Mouse (Mus musculus) midbrain, embryonic 12.5 days (tissue): ENCODE measurements at regions not wholly inside any gene's neighbourhood (a gene's known extent, or its start where the extent isn't known, plus 50 kb on each side); places are given as distances from the start of the nearest gene placed in this dataset.

Experiments
- ATAC-seq: fragments of 200-750 bp; cut with Nextera tagmentation; 2 replicates; pipeline ENCODE4 v1.8.0; 2017; ENCODE audit warnings: low read depth, moderate TSS enrichment, moderate library complexity; ENCODE audit not compliant: low FRiP score
- H3K27ac ChIP-seq: fragments of 300-500 bp; sonication (generic); replicated peaks from 2 replicates; pipeline ENCODE4 v1.5.1; 2016; ENCODE audit warnings: mild to moderate bottlenecking
- H3K27me3 ChIP-seq: fragments of 300-500 bp; sonication (generic); 2 replicates; pipeline ENCODE4 v1.6.1; 2016; ENCODE audit warnings: mild to moderate bottlenecking
- H3K36me3 ChIP-seq: fragments of 300-500 bp; sonication (generic); 2 replicates; pipeline ENCODE4 v1.6.1; 2016
- H3K4me1 ChIP-seq: fragments of 300-500 bp; sonication (generic); 2 replicates; pipeline ENCODE4 v1.6.1; 2016
- H3K4me2 ChIP-seq: fragments of 300-500 bp; sonication (generic); replicated peaks from 2 replicates; pipeline ENCODE4 v1.6.1; 2016; ENCODE audit warnings: mild to moderate bottlenecking, moderate library complexity
- H3K4me3 ChIP-seq: fragments of 300-500 bp; sonication (generic); 2 replicates; pipeline ENCODE4 v1.5.1; 2016; ENCODE audit warnings: mild to moderate bottlenecking
- H3K9ac ChIP-seq: fragments of 300-500 bp; sonication (generic); replicated peaks from 2 replicates; pipeline ENCODE4 v1.6.1; 2016; ENCODE audit warnings: mild to moderate bottlenecking, moderate library complexity
- H3K9me3 ChIP-seq: fragments of 300-500 bp; sonication (generic); 2 replicates; pipeline ENCODE4 v1.6.1; 2016; ENCODE audit warnings: mild to moderate bottlenecking
- WGBS: fragments of 180-500 bp; shearing (Covaris S2); methylation state at CpG from one replicate; pipeline ENCODE4 v1.1.7; 2016; 5-methylcytosine and 5-hydroxymethylcytosine counted together

DNA sequence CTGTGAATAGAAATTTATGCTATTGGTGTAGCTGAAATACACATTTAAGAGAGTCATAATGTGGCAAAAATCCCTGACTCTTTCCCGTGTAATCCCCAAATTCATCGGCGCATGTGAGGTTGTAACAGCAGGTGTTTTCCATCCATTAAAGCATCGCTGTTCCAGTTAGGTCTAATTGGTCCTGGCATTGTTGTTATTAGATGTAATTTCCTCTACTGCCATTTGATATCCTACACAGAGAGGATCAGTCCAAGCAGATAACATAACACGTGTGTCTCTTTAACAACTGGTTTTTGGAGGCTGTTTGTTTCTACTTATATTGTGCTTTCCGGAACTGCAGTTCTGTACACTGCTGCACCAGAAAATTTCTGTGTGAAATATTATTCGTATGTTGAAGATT lies 101.8 kb downstream of the Vgll3 start:
- Histone ChIP-seq H3K27me3 (no peaks in the 10 kb centered on the region), H3K27ac (no peak overlapping the region), H3K9me3 (no peaks in the 10 kb centered on the region), H3K4me1 (no peaks in the 10 kb centered on the region), H3K36me3 (no peaks in the 10 kb centered on the region), H3K9ac (no peak overlapping the region), H3K4me2 (no peak overlapping the region), H3K4me3 (no peak overlapping the region)
- 83% methylated on average over 7 of the region's 7 CpGs for WGBS
- ATAC-seq, result no peak

DNA sequence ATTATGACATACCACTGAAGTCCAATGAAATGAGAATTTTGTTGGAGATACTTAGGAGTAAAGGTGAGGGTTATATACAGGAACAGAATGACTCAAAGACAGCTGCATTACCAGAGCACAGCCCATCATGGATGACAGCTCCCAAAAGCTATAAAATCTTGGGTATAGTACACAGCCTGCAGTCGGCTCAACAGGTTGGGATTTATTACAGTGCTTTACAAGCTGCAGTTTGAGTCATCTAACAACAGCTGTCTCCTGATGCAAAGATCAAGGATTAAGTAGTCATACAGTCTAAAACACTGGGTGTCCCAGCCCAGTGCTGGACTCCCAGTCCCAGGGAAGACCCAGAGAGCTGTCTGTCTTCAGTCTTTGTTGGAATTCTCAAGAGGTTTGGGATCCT lies 110.9 kb downstream of the Vgll3 start:
- no peak for ATAC-seq

DNA sequence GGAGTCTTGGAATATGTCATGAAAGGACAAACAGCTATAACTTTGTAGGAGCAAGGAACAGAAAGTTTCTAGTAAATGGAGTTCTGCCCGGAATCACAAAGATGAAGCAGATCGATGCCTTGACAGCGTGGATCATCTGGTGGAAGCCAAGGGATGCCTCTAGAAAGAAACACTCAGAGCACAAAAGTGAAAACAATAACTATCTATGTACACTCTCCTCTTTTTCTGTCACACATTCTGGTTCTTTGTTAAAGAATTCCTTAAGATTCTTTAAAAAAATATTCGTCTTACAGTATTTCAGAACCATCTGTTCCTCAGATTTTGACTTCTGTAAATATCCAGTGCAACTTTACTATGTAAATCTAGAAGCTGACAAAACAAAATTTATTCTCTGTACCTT lies 148.8 kb downstream of the Vgll3 start:
- no peak for ATAC-seq
- WGBS, result 85% methylated on average over 4 of the region's 4 CpGs
- H3K9me3 ChIP-seq, result no peaks in the 10 kb centered on the region
- no peaks in the 10 kb centered on the region for H3K27me3 ChIP-seq
- no peak overlapping the region for H3K9ac ChIP-seq
- H3K27ac ChIP-seq, result no peak overlapping the region
- H3K4me3 ChIP-seq, result no peak overlapping the region
- no peaks in the 10 kb centered on the region for H3K36me3 ChIP-seq
- peaks cover 5% of the 10 kb centered on the region for H3K4me1 ChIP-seq
- H3K4me2 ChIP-seq, result no peak overlapping the region

More for the DNA sequence above, 110.9 kb downstream of the Vgll3 start:
- Histone ChIP-seq H3K4me2 (no peak overlapping the region), H3K27ac (no peak overlapping the region), H3K9me3 (no peaks in the 10 kb centered on the region), H3K27me3 (no peaks in the 10 kb centered on the region), H3K36me3 (no peaks in the 10 kb centered on the region), H3K9ac (no peak overlapping the region), H3K4me1 (no peaks in the 10 kb centered on the region), H3K4me3 (no peak overlapping the region)
- WGBS, result 83% methylated on average over 1 of the region's 1 CpGs

DNA sequence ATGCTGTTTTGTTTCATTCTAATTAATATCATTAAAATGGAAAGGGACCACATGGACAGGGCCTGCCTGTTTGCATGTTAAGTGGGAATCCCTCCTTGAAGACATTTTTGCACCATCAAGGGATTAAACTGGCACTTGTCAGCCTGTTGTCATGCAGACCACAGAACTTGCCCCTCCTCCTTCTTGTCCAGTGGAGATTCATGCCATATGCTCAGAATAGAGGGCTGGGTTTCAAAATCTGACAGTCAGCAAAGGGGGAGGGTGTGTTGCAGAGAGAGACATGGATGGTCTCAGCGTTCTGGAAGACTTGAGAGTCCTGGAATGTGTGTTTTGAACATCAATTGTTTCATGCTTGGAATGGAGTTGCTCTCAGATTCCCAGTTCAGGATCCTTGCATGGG lies 149.2 kb downstream of the Vgll3 start:
- no peak overlapping the region for H3K4me3 ChIP-seq
- peaks cover 5% of the 10 kb centered on the region for H3K4me1 ChIP-seq
- H3K36me3 ChIP-seq, result no peaks in the 10 kb centered on the region
- peak; percentile 68 for ATAC-seq
- no peaks in the 10 kb centered on the region for H3K27me3 ChIP-seq
- no peak overlapping the region for H3K27ac ChIP-seq
- no peak overlapping the region for H3K4me2 ChIP-seq
- no peaks in the 10 kb centered on the region for H3K9me3 ChIP-seq
- H3K9ac ChIP-seq, result no peak overlapping the region
- 24% methylated on average over 1 of the region's 1 CpGs for WGBS

DNA sequence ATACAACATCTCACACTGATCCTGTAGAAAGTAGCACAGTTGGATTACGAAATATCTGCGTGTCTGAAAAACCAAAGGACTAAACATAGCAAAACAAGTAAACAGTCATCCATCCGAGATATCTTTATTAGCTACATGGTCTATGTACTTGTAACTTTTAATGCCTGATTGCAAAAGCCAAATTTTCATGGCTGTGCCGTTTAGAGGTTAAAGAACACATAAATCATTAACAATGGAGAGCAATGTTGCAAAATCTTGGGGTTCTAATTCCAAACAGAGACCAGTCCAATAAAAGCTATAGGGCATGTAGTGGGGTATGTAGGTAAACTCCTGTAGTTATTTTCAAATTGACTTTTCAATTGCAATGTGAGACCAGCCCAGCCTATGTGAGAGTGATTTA lies 162.0 kb downstream of the Vgll3 start:
- no peak for ATAC-seq
- Histone ChIP-seq H3K36me3 (no peaks in the 10 kb centered on the region), H3K9ac (no peak overlapping the region), H3K4me1 (no peaks in the 10 kb centered on the region), H3K27me3 (no peaks in the 10 kb centered on the region), H3K27ac (no peak overlapping the region), H3K4me2 (no peak overlapping the region), H3K4me3 (no peak overlapping the region), H3K9me3 (no peaks in the 10 kb centered on the region)
- 91% methylated on average over 4 of the region's 4 CpGs for WGBS

DNA sequence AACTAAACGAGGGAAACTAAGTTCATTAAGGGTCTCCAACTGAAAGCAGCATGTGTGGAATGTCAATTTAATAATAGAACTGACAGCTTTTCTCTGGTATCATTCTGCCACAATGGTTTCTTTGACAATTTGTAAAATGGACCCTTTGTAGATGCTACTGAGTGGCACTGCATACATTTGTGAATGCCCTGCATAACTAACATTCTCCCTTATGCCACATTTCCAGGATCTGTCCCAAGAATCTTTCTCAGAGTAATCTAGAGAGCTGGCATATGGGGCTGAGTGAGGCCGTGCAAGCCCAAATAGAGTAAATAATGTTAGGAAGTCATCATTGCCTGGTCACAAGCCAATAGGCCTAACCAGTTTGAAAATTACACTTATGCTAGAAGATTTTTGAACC lies 172.1 kb downstream of the Vgll3 start:
- H3K36me3 ChIP-seq, result no peaks in the 10 kb centered on the region
- WGBS, result 47% methylated on average over 2 of the region's 2 CpGs
- ATAC-seq, result no peak
- no peak overlapping the region for H3K4me3 ChIP-seq
- no peaks in the 10 kb centered on the region for H3K9me3 ChIP-seq
- H3K27me3 ChIP-seq, result no peaks in the 10 kb centered on the region
- no peak overlapping the region for H3K27ac ChIP-seq
- no peak overlapping the region for H3K4me2 ChIP-seq
- H3K4me1 ChIP-seq, result 0 out of 2 replicates have a peak, but pooled peaks cover 4% of the 10 kb centered on the region
- H3K9ac ChIP-seq, result no peak overlapping the region

DNA sequence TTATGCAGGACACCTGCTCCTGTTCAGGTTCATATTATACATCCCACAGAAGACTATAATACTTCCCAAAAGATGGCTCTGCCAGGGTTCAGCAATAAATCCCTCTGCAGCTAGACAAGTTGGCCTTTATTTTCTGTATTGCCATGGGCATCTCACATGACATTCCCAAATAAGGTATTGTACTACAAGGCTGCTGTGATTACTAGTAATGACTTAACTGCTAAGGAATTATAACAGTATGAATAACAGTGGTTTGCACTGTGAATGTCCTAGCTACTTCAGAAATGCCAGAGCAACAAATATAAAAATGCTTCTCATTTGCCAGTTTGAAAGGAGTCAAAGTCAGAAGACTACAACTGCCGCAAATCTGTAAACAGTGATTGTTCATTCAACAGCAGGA lies 184.3 kb downstream of the Vgll3 start:
- Histone ChIP-seq H3K4me3 (no peak overlapping the region), H3K27me3 (no peaks in the 10 kb centered on the region), H3K4me2 (no peak overlapping the region), H3K9ac (no peak overlapping the region), H3K9me3 (no peaks in the 10 kb centered on the region), H3K36me3 (no peaks in the 10 kb centered on the region), H3K27ac (no peak overlapping the region), H3K4me1 (no peaks in the 10 kb centered on the region)
- ATAC-seq, result no peak
- WGBS, result 85% methylated on average over 1 of the region's 1 CpGs

DNA sequence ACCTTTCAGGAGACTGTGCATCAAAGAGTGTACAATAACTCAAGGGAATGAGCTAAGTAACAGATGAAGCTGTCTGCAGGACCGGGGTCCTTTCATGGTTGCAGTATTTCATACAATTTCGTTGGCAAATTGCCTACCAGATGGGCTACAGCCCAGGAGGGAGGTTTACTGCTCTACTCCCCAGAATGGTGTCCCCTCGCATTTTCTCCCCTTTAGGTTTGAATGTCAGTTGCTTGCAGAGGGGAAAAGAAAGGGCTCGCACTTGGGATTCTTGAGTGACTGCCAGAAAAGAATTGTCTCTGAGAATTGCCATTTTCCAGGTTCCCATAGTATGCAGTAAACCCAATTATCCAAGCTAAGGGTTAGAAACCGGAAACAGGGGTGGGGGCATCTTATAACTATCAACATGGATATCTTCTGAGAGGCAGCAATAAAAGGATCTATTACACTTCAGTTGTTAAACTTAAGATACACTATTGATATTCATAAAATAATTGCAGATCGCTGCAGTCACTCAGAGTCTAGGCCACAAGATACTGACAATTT lies 185.7 kb downstream of the Vgll3 start:
- no peak overlapping the region for H3K4me3 ChIP-seq
- WGBS, result 87% methylated on average over 6 of the region's 6 CpGs

DNA sequence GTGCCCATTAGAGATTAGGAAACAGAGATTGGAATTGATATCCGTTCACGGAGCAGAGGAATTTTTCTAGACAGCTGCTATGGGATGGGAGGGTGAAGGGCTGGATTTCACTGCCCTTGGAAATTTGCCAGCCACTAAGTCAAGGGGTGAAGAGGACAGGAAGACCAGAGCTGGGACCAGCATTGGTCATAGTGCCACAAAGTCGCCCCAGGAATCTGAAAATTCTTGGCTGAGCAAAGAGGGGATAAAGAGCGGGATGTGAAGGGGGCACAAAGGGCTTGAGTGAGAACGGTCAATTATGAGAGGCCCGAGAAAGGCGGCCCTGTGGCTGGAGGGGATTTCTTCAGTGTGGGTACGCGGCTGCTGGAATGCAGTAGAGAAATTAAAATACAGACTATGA lies 189.6 kb downstream of the Vgll3 start:
- WGBS, result 79% methylated on average over 9 of the region's 9 CpGs
- no peaks in the 10 kb centered on the region for H3K27me3 ChIP-seq
- H3K9me3 ChIP-seq, result no peaks in the 10 kb centered on the region
- ATAC-seq, result no peak
- H3K27ac ChIP-seq, result no peak overlapping the region
- H3K4me3 ChIP-seq, result no peak overlapping the region
- no peak overlapping the region for H3K4me2 ChIP-seq
- H3K4me1 ChIP-seq, result no peaks in the 10 kb centered on the region
- H3K36me3 ChIP-seq, result no peaks in the 10 kb centered on the region
- no peak overlapping the region for H3K9ac ChIP-seq

More for the DNA sequence above, 185.7 kb downstream of the Vgll3 start:
- H3K4me2 ChIP-seq, result no peak overlapping the region
- no peak overlapping the region for H3K27ac ChIP-seq
- no peaks in the 10 kb centered on the region for H3K36me3 ChIP-seq
- no peaks in the 10 kb centered on the region for H3K27me3 ChIP-seq
- no peaks in the 10 kb centered on the region for H3K4me1 ChIP-seq
- H3K9ac ChIP-seq, result no peak overlapping the region
- no peak for ATAC-seq
- H3K9me3 ChIP-seq, result no peaks in the 10 kb centered on the region

DNA sequence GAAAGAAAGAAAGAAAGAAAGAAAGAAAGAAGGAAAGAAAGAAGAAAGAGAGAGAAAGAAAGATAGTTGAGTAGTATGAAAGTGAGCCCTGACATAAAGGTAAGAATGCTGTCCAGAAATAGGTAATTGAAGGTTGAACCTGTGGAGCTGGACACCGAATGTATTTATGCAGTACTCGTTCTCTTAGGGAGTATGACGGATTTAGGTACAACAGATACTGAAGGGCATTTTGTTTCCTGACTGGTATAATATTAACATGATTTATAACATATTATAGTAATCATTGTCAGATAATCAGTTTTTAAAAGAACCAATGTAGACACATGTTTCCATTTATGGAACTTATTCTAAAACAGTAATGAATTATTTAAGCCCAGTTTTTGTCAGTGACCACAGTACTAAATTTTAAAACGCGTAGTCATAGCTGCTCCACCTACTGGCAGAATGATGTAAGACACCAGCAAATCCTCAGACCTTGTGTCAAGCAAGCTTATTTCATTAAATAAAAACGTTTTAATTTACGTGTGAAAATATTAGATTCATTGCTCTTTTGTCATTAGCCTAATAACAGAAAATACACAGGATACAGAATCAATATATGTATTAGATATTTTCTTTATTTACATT lies 191.0 kb downstream of the Vgll3 start:
- ATAC-seq, result no peak
- Histone ChIP-seq H3K4me2 (no peak overlapping the region), H3K27ac (no peak overlapping the region), H3K9ac (no peak overlapping the region), H3K9me3 (no peaks in the 10 kb centered on the region), H3K36me3 (no peaks in the 10 kb centered on the region), H3K27me3 (no peaks in the 10 kb centered on the region), H3K4me3 (no peak overlapping the region), H3K4me1 (no peaks in the 10 kb centered on the region)
- 55% methylated on average over 7 of the region's 7 CpGs for WGBS

DNA sequence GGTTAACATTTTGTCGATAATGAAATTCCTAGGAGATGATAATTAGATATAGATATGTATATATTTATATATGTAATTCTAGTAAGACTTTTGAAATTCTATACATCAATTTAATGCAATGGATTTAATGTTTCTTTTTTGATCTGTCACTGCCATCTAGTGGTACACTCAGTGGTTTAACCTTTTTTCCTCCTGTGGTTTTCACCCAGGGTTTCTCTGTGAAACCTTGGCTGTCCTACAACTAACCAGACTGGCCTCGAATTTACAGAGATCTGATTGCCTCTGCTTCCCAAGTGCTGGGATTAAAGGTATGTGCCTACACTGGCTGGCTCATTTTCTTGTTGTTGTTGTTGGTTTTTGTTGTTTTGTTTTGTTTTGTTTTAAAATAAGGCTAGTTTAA lies 198.6 kb downstream of the Vgll3 start:
- Histone ChIP-seq H3K9ac (no peak overlapping the region), H3K4me2 (no peak overlapping the region), H3K27me3 (no peaks in the 10 kb centered on the region), H3K9me3 (no peaks in the 10 kb centered on the region), H3K4me3 (no peak overlapping the region), H3K36me3 (no peaks in the 10 kb centered on the region), H3K4me1 (peaks cover 3% of the 10 kb centered on the region; the same call in 1 of the 2 replicates), H3K27ac (no peak overlapping the region)
- 14% methylated on average over 2 of the region's 2 CpGs for WGBS
- peak; percentile 75 for ATAC-seq

DNA sequence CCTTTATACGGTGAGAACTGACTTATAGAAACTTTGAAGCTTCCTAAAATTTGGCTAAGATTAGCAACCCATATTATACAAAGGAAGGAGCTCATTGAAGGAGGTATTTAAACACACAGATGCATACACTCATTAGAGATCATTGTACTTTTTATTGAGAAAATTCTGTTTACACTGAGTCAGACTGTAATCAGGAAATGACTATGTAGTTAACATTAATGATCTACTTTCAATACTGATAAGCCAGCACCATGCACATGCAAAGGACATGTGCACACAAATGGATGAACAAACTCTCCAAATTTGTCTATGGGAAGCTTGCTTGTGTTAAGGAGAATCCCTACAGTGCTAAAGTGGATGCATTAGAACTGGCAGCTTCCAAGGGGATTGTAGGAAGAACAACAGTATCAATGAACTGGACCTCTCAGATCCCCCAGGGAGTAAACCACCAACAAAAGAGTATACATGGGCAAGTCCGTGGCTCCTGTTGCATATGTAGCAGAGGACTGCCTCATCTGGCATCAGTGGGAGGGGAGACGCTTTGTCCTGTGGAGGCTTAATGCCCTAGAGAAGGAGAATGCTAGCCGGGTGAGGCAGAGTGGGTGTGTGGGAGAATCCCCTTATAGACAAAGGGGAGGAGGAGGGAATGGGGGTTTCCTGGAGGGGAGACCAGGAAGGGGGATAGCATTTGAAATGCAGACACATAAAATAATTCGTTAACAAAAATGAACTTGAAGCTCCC lies 200.0 kb downstream of the Vgll3 start:
- Histone ChIP-seq H3K4me3 (no peak overlapping the region), H3K27ac (no peak overlapping the region), H3K27me3 (no peaks in the 10 kb centered on the region), H3K9ac (no peak overlapping the region), H3K4me2 (no peak overlapping the region), H3K4me1 (peaks cover 3% of the 10 kb centered on the region; the same call in 1 of the 2 replicates), H3K9me3 (no peaks in the 10 kb centered on the region), H3K36me3 (no peaks in the 10 kb centered on the region)
- 26% methylated on average over 5 of the region's 5 CpGs for WGBS
- ATAC-seq, result peak; percentile 84
